Mouse (Mus musculus) lung, postnatal 14 days (tissue): ENCODE measurements at regions not wholly inside any gene's neighbourhood (a gene's known extent, or its start where the extent isn't known, plus 50 kb on each side); places are given as distances from the start of the nearest gene placed in this dataset.

Experiments
- DNase-seq: peaks from one replicate; pipeline ENCODE4 v3.0.0; 2021

DNA sequence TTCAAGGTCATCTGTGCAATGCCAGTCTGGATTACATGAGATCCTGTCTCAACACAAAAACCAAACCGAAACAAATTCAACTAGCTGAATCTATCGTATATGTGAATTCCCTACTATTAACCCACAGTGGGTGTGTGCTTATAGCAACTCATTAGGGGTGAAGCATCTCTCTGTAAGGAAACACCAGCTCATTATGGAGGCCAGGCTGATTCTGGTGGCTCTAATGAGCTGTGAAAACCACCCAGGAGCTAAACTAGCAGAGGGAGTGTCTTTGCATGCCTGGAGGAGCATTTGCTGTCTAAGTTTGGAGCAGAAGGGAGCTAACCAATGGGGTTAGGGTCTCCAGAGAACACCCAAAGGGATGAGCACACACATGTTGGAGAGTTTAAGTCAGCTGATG lies 54.1 kb upstream of the Adamts2 start:
- no peak for DNase-seq

- peak; percentile 36 for DNase-seq
Measured at GRCm38 (mm10) chr11:50546456-50547144, 55.3 kb upstream of the Adamts2 start.

DNA sequence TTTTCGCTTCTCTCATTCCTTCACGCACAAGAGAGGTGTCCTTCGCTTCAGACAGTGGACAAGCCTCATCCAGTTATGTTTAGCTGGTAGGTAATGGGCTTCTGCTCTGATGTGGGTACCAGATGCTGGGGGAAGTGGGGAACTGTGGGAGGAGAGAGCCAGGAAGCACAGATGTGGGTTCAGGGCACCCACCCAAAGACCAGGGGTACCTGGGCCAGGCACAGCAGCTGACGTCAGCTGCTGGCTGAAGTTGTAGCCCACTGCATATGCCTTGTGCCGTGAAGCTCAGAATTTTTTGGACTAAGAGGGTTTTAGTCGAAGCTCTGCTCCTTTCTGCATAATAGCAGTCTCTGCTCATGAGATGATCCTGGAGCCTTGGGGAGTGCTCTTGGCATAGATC lies 56.5 kb upstream of the Adamts2 start:
- DNase-seq, result no peak

GRCm38 (mm10) chr11:50540136-50540535 lies 61.7 kb upstream of the Adamts2 start:
- DNase-seq, result peak; percentile 20

DNA sequence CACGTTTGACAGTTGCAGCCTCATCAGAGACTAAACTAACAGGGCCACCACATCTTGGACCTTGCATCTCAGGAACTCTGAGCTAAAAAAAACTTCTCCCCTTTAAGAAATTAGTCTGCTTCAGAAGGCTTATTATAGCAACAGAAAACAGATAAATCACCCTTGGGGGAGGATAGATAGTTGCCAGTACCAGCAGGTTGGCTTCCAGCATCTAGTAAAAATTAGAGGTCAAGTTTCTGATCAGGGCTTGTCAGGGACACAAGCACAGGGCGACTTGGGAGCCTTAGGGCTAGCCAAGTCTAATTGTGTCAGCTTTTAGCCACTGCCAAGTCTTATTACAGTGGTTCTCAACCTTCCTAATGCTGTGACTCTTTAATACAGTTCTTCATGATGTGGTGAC lies 67.6 kb upstream of the Adamts2 start:
- no peak for DNase-seq

- DNase-seq, result no peak
Measured at GRCm38 (mm10) chr11:50527923-50528322, 74.0 kb upstream of the Adamts2 start.

DNA sequence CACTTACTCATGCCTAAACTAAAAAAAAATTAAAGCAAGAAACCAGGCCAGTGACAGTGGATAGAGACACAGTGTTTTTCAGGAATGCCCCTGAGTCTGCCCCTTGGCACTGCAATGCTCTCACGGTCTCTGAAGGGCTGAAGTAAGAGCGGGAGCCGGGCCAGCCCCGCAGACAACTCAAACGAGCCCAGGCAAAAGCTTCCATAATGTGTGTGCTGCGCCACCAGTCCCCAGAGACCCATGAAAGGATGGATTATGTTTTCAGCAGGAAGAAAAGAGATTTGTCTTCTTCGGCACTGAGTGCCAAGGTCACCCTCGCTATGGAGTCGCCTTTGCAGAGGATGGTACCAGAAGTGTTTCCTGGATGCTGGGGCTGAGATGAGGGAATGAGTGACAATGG lies 81.7 kb upstream of the Adamts2 start:
- DNase-seq, result no peak

- DNase-seq, result no peak
Measured at GRCm38 (mm10) chr11:50507882-50508281, 77.0 kb upstream of the Rufy1 start.

DNA sequence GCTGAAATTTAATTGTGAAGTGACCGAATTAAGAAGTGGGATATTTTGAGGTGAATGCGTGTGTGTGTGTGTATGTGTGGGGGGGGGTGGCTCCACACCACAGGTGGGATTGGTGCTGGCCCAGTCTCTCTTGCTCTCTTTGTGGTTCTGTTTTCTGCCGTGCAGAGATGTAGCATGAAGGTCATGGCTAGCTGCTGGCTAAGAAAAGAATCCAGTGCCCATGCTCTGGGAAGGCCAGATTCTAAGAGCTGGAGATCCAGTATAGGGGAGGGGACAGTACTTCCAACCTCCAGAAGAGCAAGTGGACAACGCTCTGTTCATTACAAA lies 76.5 kb upstream of the Rufy1 start:
- DNase-seq, result no peak

- DNase-seq, result no peak
Measured at GRCm38 (mm10) chr11:50506820-50507497, 76.0 kb upstream of the Rufy1 start.

DNA sequence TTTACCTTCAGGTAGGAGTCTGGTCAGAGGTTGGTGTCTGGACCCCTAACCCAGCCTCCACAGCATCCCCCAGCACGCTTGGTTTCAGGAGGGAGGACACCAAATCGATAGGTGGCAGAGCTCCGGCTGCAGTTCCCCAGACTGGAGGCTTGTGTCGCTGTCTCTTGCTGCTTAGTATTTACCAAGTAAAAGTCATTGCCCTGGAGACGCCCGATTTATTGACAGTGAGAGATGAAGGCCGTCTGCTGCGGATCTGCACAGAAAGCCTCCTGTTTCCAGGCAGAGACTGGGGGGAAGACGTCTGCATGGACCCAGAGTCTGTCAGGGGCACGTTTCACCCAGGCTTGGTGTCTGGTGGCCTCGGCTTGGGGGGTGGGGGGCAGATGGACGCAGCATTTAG lies 70.4 kb upstream of the Rufy1 start:
- peak; percentile 33 for DNase-seq

GRCm38 (mm10) chr11:50493123-50493476 lies 62.2 kb upstream of the Rufy1 start:
- no peak for DNase-seq

DNA sequence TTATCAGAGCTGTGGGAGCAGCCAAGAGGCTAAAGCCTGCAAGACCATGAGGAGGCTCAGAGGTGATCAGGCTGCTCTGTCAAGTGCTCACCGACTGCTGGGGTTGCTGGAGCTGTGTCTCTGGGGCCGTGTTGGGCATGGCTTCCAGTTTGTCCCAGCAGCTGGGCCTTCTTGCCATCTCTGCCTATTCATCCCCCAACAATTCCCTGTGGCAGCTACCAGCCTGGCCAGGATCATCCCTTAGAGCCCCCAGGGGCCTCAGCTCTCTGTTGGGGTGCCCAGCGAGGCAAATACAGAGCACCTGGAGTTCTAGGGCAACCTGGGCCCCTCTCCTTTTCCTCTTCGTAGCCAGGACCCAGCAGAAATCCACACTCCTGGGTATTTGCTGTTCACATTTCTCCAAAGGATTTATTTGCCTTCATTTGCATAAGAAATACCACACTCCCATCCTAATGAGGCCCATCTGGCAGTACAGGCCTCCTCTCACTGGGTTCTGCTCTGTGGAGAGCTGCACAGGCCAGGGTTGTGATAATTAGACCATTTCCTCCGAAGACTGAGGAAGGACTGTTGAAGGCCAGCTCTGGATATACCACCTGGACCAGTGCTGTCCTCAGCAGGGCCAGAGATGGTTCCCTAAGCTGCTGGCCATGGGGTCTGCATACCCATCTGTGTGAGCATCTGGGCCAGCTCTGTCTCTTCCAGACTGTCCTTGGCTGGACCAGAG lies 61.6 kb upstream of the Rufy1 start:
- DNase-seq, result no peak

GRCm38 (mm10) chr11:50483821-50484220 lies 52.9 kb upstream of the Rufy1 start:
- peak; percentile 9 for DNase-seq

DNA sequence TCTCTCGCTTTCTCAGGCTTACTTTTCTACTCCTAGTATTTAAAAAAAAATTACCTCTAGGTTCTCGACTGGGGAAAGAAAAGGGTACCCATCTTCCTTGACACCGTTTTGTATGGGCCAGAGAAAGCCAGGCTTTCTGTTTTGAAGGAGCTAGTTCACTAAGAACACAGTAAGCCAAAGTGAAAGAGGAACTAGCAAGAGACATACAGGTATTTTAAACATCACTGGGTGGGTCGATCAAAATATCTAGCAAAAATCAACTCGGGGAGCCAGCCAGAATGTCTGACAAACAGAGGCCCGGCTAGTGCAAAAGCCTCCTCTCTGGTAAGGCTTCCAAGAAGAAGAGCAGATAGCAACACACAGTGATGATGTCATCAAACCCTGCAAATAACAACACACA lies 52.2 kb upstream of the Rufy1 start:
- DNase-seq, result no peak

GRCm38 (mm10) chr11:50482607-50483006 lies 51.7 kb upstream of the Rufy1 start:
- no peak for DNase-seq
